Mouse (Mus musculus) olfactory bulb, adult 2 months (tissue): ENCODE results near the gene Fcrl6.

Source experiments
- CTCF ChIP-seq: fragments of 200-500 bp; IDR thresholded peaks from 2 replicates; pipeline ENCODE4 v1.5.1; 2012; ENCODE audit warnings: low read depth, mild to moderate bottlenecking, low read length, moderate library complexity; ENCODE audit not compliant: insufficient read depth
- POLR2A ChIP-seq: fragments of 200-500 bp; IDR thresholded peaks from 2 replicates; pipeline ENCODE4 v1.6.1; 2012; ENCODE audit warnings: mild to moderate bottlenecking, low read depth, low read length, moderate library complexity; ENCODE audit not compliant: insufficient read depth

GRCm38 (mm10) chr1:172550551-172550951 lies 51.8 kb downstream of the Fcrl6 start:
- TF ChIP-seq POLR2A: no peak
- no peak for TF ChIP-seq CTCF
